Mouse (Mus musculus) midbrain, embryonic 14.5 days (tissue): ENCODE data around the gene Ccdc27. TPM values are rescaled to one million over a fixed set of nuclear protein-coding genes. Genes with fewer than 3 reads are reported as not detected.
A peak's percentile ranks its signal among the peaks of the same experiment; 100 is the strongest.

Source experiments
- ATAC-seq: fragments of 200-750 bp; cut with Nextera tagmentation; 2 replicates; pipeline ENCODE4 v1.8.0; 2017; ENCODE audit warnings: moderate number of reproducible peaks, moderate library complexity; ENCODE audit not compliant: low FRiP score, low TSS enrichment
- DNase-seq: peaks from one replicate; pipeline ENCODE4 v3.0.0-alpha.2; 2015
- H3K27ac ChIP-seq: fragments of 300-500 bp; sonication (generic); replicated peaks from 2 replicates; pipeline ENCODE4 v1.5.1; 2014; ENCODE audit warnings: mild to moderate bottlenecking, low read depth, low read length, moderate library complexity
- H3K27me3 ChIP-seq: fragments of 300-500 bp; sonication (generic); 2 replicates; pipeline ENCODE4 v1.6.1; 2014; ENCODE audit warnings: low read length, control low read depth, mixed read lengths; ENCODE audit not compliant: control insufficient read depth, insufficient read depth
- H3K36me3 ChIP-seq: fragments of 300-500 bp; sonication (generic); 2 replicates; pipeline ENCODE4 v1.6.1; 2014; ENCODE audit warnings: low read length, control low read depth; ENCODE audit not compliant: control insufficient read depth, insufficient read depth
- H3K4me1 ChIP-seq: fragments of 300-500 bp; sonication (generic); 2 replicates; pipeline ENCODE4 v1.6.1; 2014; ENCODE audit warnings: mild to moderate bottlenecking, antibody characterized with exemption, low read length, control low read depth; ENCODE audit not compliant: control insufficient read depth, insufficient read depth
- H3K4me2 ChIP-seq: fragments of 300-500 bp; sonication (generic); 2 replicates; pipeline ENCODE4 v1.6.1; 2014; ENCODE audit warnings: mild to moderate bottlenecking, low read length, moderate library complexity
- H3K4me3 ChIP-seq: fragments of 300-500 bp; sonication (generic); replicated peaks from 2 replicates; pipeline ENCODE4 v1.5.1; 2014; ENCODE audit warnings: low read depth, low read length
- H3K9ac ChIP-seq: fragments of 300-500 bp; sonication (generic); replicated peaks from 2 replicates; pipeline ENCODE4 v1.6.1; 2014; ENCODE audit warnings: mild to moderate bottlenecking, low read length, moderate library complexity
- H3K9me3 ChIP-seq: fragments of 300-500 bp; sonication (generic); 2 replicates; pipeline ENCODE4 v1.6.1; 2016; ENCODE audit warnings: low read length, control low read depth, mixed read lengths; ENCODE audit not compliant: control insufficient read depth
- WGBS: fragments of 180-500 bp; shearing (Covaris S2); extraction: QIAGEN DNeasy Blood & Tissue Kit; methylation state at CpG from one replicate; pipeline ENCODE4 v1.1.7; 2014; 5-methylcytosine and 5-hydroxymethylcytosine counted together
- polyA plus RNA-seq: library from polyadenylated mRNA; unstranded; fragments of >200 nt; fragmentation: Nextera tagmentation; extraction: Ambion mirVana; gene quantifications from 2 replicates; pipeline ENCODE4 v1.2.1, GENCODE M21; 2014

The Ccdc27 gene
- polyA plus RNA-seq: not detected in 2 replicates

DNA sequence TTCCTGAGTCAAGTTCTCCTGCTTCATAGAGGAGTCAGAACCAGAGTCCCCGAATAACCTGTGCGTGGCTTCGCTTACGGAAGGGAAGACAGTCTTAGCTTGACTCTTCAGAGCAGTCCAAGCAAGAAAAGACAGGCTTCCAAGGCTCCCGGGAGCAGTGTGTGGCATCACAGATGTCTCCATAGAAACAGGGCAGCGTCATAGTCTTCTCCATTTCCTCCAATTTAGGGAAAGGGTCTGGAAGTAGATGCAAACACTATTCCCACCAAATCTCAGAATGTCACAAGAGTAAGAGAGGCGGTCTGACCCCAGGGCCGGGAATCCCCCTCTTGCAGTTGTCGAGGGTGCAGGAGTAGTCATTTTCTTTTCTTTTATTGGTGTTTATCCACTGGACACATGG, at the start of gene Ccdc27:
Gene Ccdc27, minus strand, starts transcription at position 101 of the 400 bp plus-strand sequence.
- Histone ChIP-seq H3K36me3 (no peaks in the 10 kb centered on the region), H3K4me1 (no peaks in the 10 kb centered on the region), H3K27me3 (no peaks in the 10 kb centered on the region), H3K4me2 (no peak within 1 kb of the TSS), H3K4me3 (no peak within 1 kb of the TSS), H3K27ac (no peak within 1 kb of the TSS), H3K9ac (no peak within 1 kb of the TSS), H3K9me3 (no peaks in the 10 kb centered on the region)
- DNase-seq (no peak), ATAC-seq (no peak)
- 85% methylated on average over 9 of the region's 9 CpGs for WGBS

DNA sequence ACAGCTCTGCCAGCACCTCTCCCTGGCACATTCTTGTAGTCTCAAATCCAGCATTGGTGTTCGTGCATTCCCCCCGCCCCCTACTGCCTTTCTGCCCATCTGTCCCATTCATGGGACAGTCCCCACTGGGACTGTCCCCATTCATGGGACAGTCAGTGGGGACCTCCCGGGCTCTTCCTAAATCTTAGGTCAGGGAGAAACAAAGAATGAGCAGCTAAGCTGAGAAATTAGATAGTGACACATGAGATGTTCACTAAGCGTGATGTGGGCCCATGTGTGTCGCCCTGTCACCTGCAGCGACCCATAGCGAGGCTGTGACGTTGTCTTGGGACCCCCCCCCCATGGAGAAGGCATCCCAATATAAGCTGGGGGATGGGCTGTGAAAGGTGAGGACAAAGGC, 48.9 kb upstream of the Ccdc27 start:
- DNase-seq (no peak), ATAC-seq (no peak)
- Histone ChIP-seq H3K4me1 (no peaks in the 10 kb centered on the region), H3K9me3 (no peaks in the 10 kb centered on the region), H3K27ac (no peak overlapping the region), H3K9ac (no peak overlapping the region), H3K27me3 (no peaks in the 10 kb centered on the region), H3K36me3 (no peaks in the 10 kb centered on the region), H3K4me3 (no peak overlapping the region), H3K4me2 (no peak overlapping the region)
- WGBS: 55% methylated on average over 8 of the region's 8 CpGs

DNA sequence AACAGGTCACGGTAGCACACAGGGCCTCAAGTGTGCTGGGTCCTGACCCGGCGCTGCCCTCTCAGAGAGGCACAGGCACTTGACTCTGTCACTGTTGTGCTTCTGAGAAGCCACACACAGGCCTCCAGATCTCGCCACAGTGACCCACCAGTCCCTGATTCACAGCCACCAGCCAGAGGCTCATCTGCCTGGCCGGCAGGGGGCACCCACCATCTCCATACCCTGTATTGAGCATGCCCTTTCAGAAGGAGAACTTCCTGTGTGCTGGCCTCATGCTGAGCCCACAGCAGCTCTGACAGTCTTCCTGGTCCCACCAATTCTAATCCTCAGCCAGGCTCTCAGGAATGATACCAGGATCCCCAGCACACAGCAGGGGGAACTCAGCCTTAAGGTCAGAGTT, 46.7 kb upstream of the Ccdc27 start:
- no peak overlapping the region for H3K9ac ChIP-seq
- WGBS: 58% methylated on average over 5 of the region's 5 CpGs
- no peaks in the 10 kb centered on the region for H3K4me1 ChIP-seq
- ATAC-seq (no peak), DNase-seq (no peak)
- no peaks in the 10 kb centered on the region for H3K9me3 ChIP-seq
- H3K4me3 ChIP-seq: no peak overlapping the region
- H3K27ac ChIP-seq: no peak overlapping the region
- no peaks in the 10 kb centered on the region for H3K36me3 ChIP-seq
- no peaks in the 10 kb centered on the region for H3K27me3 ChIP-seq
- no peak overlapping the region for H3K4me2 ChIP-seq

DNA sequence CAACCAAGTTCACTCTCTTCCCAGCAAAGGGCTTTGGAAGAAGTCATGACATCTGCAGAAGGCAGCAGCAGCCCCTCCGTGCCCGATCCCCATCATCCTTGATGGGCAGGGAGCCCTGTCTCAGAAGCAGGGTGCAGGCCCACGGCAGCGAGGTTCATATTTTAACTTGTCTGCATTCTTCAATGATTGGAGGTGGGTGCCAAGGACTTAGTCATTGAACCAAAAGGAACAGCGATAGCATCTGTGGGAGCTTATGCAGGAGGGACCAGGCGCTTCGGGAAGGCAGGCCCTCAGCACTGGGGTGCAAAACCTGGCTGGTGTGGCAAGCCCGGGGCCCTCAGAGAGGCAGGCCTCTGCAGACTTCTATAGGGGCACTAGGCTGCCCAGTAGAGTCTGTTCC, 44.0 kb upstream of the Ccdc27 start:
- Histone ChIP-seq H3K36me3 (no peaks in the 10 kb centered on the region), H3K4me1 (no peaks in the 10 kb centered on the region)
- WGBS: 89% methylated on average over 8 of the region's 8 CpGs

DNA sequence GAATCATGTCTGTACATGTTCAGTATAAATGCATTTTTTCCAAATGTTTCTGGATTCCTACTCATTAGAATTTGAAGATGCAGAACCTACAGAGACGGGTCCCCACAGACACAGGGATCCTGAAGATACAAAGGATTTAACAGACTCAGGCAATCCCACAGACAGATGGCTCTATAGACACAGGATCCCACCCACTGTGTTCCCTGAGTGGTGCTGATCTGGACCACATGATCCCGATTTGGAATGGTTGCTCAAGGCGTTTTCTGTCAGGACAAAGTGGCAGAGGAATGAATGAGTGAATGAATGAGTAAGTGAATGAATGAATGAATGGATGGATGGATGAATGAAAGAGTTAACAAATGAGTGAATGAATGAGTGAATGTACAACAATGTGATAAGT, 43.4 kb upstream of the Ccdc27 start:
- Histone ChIP-seq H3K4me1 (no peaks in the 10 kb centered on the region), H3K9me3 (no peaks in the 10 kb centered on the region), H3K4me3 (no peak overlapping the region), H3K9ac (no peak overlapping the region), H3K27ac (no peak overlapping the region), H3K4me2 (no peak overlapping the region), H3K27me3 (peaks cover 17% of the 10 kb centered on the region; the same call in 1 of the 2 replicates), H3K36me3 (no peaks in the 10 kb centered on the region)
- WGBS: 32% methylated on average over 3 of the region's 3 CpGs
- no peak for DNase-seq
- no peak for ATAC-seq

More for the DNA sequence above, 44.0 kb upstream of the Ccdc27 start:
- Histone ChIP-seq H3K9ac (no peak overlapping the region), H3K27me3 (peaks cover 11% of the 10 kb centered on the region; the same call in 1 of the 2 replicates), H3K9me3 (no peaks in the 10 kb centered on the region), H3K27ac (no peak overlapping the region), H3K4me2 (no peak overlapping the region), H3K4me3 (no peak overlapping the region)
- no peak for ATAC-seq
- DNase-seq: no peak

DNA sequence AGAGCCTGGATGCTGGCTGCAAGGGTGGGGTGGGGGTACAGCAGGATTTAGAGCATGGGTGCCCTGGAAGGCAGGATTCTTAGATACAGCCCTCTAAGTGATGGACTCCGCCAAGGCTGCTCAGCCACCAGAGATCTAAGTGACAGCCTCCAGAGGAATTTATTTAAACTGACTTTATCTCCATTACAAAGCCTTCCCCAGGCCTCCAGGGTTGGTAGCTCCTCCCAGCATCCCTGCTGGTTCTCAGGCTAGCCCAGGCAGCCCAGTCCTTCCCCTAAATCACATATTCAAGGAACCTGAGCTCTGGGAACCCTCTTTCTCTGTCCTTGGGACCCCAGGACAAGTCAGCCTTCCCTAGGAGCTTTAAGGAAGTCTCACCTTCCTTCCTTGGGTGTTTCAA, 39.5 kb upstream of the Ccdc27 start:
- no peaks in the 10 kb centered on the region for H3K4me1 ChIP-seq
- no peak for DNase-seq
- H3K4me3 ChIP-seq: no peak overlapping the region
- WGBS: 17% methylated on average over 1 of the region's 1 CpGs
- no peaks in the 10 kb centered on the region for H3K9me3 ChIP-seq
- no peaks in the 10 kb centered on the region for H3K36me3 ChIP-seq
- H3K4me2 ChIP-seq: no peak overlapping the region
- no peak overlapping the region for H3K27ac ChIP-seq
- no peak for ATAC-seq
- no peak overlapping the region for H3K9ac ChIP-seq
- H3K27me3 ChIP-seq: peaks cover 27% of the 10 kb centered on the region

DNA sequence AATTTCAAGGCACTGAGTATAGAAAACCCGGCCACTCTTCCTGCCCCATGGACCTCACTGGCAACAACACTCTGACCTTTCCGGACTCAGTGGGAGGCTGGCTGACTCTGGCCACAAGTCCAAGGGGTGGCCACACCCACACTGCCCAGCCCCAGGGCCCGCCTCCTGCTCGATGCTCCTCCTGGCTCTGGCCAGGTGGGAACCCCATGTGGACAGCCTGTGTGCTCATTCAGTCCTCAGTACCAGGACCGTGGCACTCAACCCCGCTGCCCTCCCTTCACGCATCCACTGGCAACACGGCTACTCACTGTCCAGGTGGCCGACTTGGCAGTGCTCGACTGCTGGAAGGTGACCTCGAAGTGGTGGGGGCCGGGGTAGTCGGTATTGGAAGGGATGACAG, 38.5 kb upstream of the Ccdc27 start:
- H3K4me2 ChIP-seq: no peak overlapping the region
- no peaks in the 10 kb centered on the region for H3K9me3 ChIP-seq
- no peak overlapping the region for H3K4me3 ChIP-seq
- no peaks in the 10 kb centered on the region for H3K4me1 ChIP-seq
- 6% methylated on average over 13 of the region's 13 CpGs for WGBS
- H3K27me3 ChIP-seq: peaks cover 27% of the 10 kb centered on the region
- no peak overlapping the region for H3K9ac ChIP-seq
- no peak overlapping the region for H3K27ac ChIP-seq
- no peak for ATAC-seq
- no peak for DNase-seq
- no peaks in the 10 kb centered on the region for H3K36me3 ChIP-seq

DNA sequence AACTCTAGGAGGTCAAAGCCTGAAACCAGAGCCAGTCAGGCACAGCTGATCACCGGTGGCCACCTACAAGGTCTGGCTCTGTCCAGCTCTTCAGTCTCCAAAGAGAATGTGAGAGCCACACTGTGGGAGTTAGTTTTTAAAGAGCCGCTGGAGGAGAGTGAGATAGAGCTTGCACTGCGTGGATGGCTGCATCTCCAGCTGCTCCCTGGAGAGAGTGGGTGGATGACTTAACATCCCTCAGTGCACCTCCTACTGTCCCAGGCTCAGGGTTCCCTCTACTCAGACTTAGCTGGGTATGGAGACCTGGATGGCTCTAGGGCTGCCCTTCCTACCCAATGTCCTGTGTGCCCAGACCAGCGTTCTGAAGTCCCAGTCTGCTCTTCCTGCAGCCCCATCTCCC, 37.7 kb upstream of the Ccdc27 start:
- no peak overlapping the region for H3K27ac ChIP-seq
- no peaks in the 10 kb centered on the region for H3K4me1 ChIP-seq
- no peak overlapping the region for H3K9ac ChIP-seq
- peaks cover 27% of the 10 kb centered on the region for H3K27me3 ChIP-seq
- H3K36me3 ChIP-seq: no peaks in the 10 kb centered on the region
- no peak overlapping the region for H3K4me2 ChIP-seq
- H3K9me3 ChIP-seq: no peaks in the 10 kb centered on the region
- ATAC-seq (no peak), DNase-seq (no peak)
- no peak overlapping the region for H3K4me3 ChIP-seq
- WGBS: 41% methylated on average over 4 of the region's 4 CpGs

DNA sequence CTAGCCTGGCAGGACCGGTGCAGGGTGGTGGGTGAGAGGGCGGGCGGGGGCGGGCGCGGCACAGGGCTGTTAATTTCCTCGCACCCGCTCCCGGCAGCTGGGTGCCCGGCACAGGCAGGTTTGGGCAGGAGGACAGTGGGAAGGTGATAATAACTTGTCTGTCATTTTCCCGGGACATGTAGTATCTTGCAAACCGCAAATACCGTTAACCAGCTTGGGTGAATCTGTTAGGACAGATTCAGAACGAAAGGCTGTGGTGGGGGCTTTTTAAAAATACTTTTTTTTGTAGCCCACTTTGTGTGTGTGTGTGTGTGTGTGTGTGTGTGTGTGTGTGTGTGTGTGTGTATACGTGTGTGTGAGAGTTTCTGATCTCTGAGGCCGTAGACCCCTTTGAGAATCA, 29.5 kb upstream of the Ccdc27 start:
- WGBS: 24% methylated on average over 15 of the region's 16 CpGs
- peaks cover 21% of the 10 kb centered on the region; the same call in 1 of the 2 replicates for H3K27me3 ChIP-seq
- DNase-seq: no peak

More for the DNA sequence above, 29.5 kb upstream of the Ccdc27 start:
- no peak overlapping the region for H3K9ac ChIP-seq
- no peaks in the 10 kb centered on the region for H3K4me1 ChIP-seq
- no peaks in the 10 kb centered on the region for H3K36me3 ChIP-seq
- no peaks in the 10 kb centered on the region for H3K9me3 ChIP-seq
- no peak for ATAC-seq
- H3K4me3 ChIP-seq: no peak overlapping the region
- H3K4me2 ChIP-seq: peak overlapping the region; percentile 35
- no peak overlapping the region for H3K27ac ChIP-seq
